Mouse (Mus musculus): Measurements from ENCODE around the gene Ankrd6.

- TF ChIP-seq CTCF (IDR thresholded peaks at IDR 0.05; ENCODE audit: low read depth, low read length) (no peak), POLR2AphosphoS5 (IDR thresholded peaks at IDR 0.05; ENCODE audit: insufficient replicate concordance, low read depth, low read length) (no peak), GATA2 (IDR thresholded peaks at IDR 0.05; ENCODE audit: borderline replicate concordance, low read depth, low read length) (no peak), GATA1 (IDR thresholded peaks at IDR 0.05; ENCODE audit: borderline replicate concordance, low read length) (no peak)
These were observed 61.4 kb downstream of the Ankrd6 start for GRCm38 (mm10) chr4:32889246-32889645.

Measured in G1E (cell line).